Mouse (Mus musculus) liver, adult 2 months (tissue): Measurements from ENCODE around the gene Tnfaip6. TPM values are rescaled to one million over a fixed set of nuclear protein-coding genes. Genes with fewer than 3 reads are reported as not detected.
"Not testable (repeated sequence)": the region's sequence is repeated elsewhere in the genome, so short reads cannot be mapped to it uniquely, and the experiment has no call there.

Experiments used
- DNase-seq: peaks from one replicate; pipeline ENCODE4 v3.0.0-alpha.2; 2011; ENCODE audit warnings: low read depth, low spot score; ENCODE audit errors: extremely low read depth
- H3K27ac ChIP-seq: fragments of 200-500 bp; replicated peaks from 2 replicates; pipeline ENCODE4 v1.5.1; 2012; ENCODE audit warnings: low read depth, mild to moderate bottlenecking, control low read depth, inconsistent platforms, low read length; ENCODE audit not compliant: insufficient read depth
- H3K27me3 ChIP-seq: fragments of 200-500 bp; 2 replicates; pipeline ENCODE4 v1.6.1; 2012; ENCODE audit warnings: mild to moderate bottlenecking, moderate library complexity, low read length, inconsistent platforms; ENCODE audit not compliant: control insufficient read depth, insufficient read depth
- H3K36me3 ChIP-seq: fragments of 200-500 bp; 2 replicates; pipeline ENCODE4 v1.6.1; 2012; ENCODE audit warnings: low read length, inconsistent platforms; ENCODE audit not compliant: control insufficient read depth, insufficient read depth
- H3K4me1 ChIP-seq: fragments of 200-500 bp; 2 replicates; pipeline ENCODE4 v1.6.1; 2011; ENCODE audit warnings: low read length; ENCODE audit not compliant: control insufficient read depth, insufficient read depth
- H3K4me3 ChIP-seq: fragments of 200-500 bp; 2 replicates; pipeline ENCODE4 v1.5.1; 2011; ENCODE audit warnings: low read depth, mild to moderate bottlenecking, control low read depth, low read length, moderate library complexity; ENCODE audit not compliant: insufficient read depth
- H3K79me2 ChIP-seq: fragments of 200-500 bp; 2 replicates; pipeline ENCODE4 v1.6.1; 2012; ENCODE audit warnings: inconsistent platforms, mild to moderate bottlenecking, low read length, moderate library complexity; ENCODE audit not compliant: control insufficient read depth, insufficient read depth
- H3K9ac ChIP-seq: fragments of 200-500 bp; 2 replicates; pipeline ENCODE4 v1.6.1; 2012; ENCODE audit warnings: low read depth, mild to moderate bottlenecking, control low read depth, inconsistent platforms, low read length
- CTCF ChIP-seq: fragments of 200-500 bp; IDR thresholded peaks from 2 replicates; pipeline ENCODE4 v1.5.1; 2011; ENCODE audit warnings: low read depth, low read length, control low read depth
- POLR2A ChIP-seq: fragments of 200-500 bp; IDR thresholded peaks from 2 replicates; pipeline ENCODE4 v1.6.1; 2011; ENCODE audit warnings: low read length, control low read depth; ENCODE audit not compliant: insufficient read depth; ENCODE audit errors: extremely low read depth
- WGBS: fragments of 180-500 bp; shearing (Covaris S2); methylation state at CpG from one replicate; pipeline ENCODE4 v1.1.7; 2018; 5-methylcytosine and 5-hydroxymethylcytosine counted together
- polyA plus RNA-seq: library from polyadenylated mRNA; depleted of rRNA; stranded (reverse); fragments of >200 nt; gene quantifications from 2 replicates; pipeline ENCODE4 v1.2.3, GENCODE M21; 2012; rRNA removed
- total RNA-seq: library from RNA; depleted of rRNA; stranded (reverse); fragments of >200 nt; gene quantifications from 2 replicates; pipeline ENCODE4 v1.2.3, GENCODE M21; 2014; rRNA removed

Gene Tnfaip6
- total RNA-seq (0.09 and 0.13 TPM in 2 replicates), polyA plus RNA-seq (not detected in 2 replicates)

GRCm38 (mm10) chr2:52037882-52038281 lies at the start of gene Tnfaip6:
Gene Tnfaip6 (plus strand): TSS chr2:52038009.
- Histone ChIP-seq H3K27ac (no peak within 1 kb of the TSS), H3K27me3 (no peaks in the 10 kb centered on the region), H3K79me2 (no peaks in the 10 kb centered on the region), H3K36me3 (no peaks in the 10 kb centered on the region), H3K9ac (peak within 1 kb of the TSS; percentile 61; the same call in 1 of the 2 replicates), H3K4me3 (peak within 1 kb of the TSS; percentile 52), H3K4me1 (no peaks in the 10 kb centered on the region)
- 2% methylated on average over 17 of the region's 17 CpGs for WGBS
- DNase-seq = peak; percentile 75
- no peak for TF ChIP-seq CTCF
- TF ChIP-seq POLR2A = no peak

GRCm38 (mm10) chr2:51989559-51989958 lies 48.2 kb upstream of the Tnfaip6 start:
- Histone ChIP-seq H3K4me1 (no peaks in the 10 kb centered on the region), H3K36me3 (no peaks in the 10 kb centered on the region), H3K27me3 (no peaks in the 10 kb centered on the region), H3K79me2 (no peaks in the 10 kb centered on the region), H3K27ac (no peak overlapping the region), H3K9ac (no peak overlapping the region), H3K4me3 (no peak overlapping the region)
- WGBS = 84% methylated on average over 2 of the region's 2 CpGs
- TF ChIP-seq CTCF (no peak), POLR2A (no peak)
- DNase-seq = no peak

DNA sequence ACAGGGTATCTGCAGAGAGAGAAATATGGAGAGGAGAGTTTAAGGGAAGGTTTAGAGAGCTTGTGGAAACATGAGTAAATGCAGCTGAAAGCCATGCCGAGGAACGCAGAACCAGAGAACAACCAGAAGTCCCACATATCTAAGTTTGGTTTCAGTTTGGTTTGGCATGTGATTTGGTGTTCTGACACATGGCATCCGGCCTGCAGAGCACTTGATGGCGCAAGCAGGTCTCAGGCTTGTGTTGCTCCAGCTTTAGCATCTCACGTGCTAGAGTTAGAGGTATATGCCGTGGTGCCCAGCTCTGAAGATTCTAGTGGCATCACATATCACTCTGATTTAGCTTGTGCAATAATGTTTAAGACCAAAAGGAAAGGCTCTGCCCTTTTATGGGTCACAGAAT lies 46.4 kb upstream of the Tnfaip6 start:
- no peaks in the 10 kb centered on the region for H3K79me2 ChIP-seq
- WGBS = 69% methylated on average over 6 of the region's 6 CpGs

GRCm38 (mm10) chr2:51999996-52000395 lies 37.8 kb upstream of the Tnfaip6 start:
- 69% methylated on average over 7 of the region's 7 CpGs for WGBS
- H3K4me3 ChIP-seq = no peak overlapping the region
- no peaks in the 10 kb centered on the region for H3K79me2 ChIP-seq
- no peaks in the 10 kb centered on the region for H3K36me3 ChIP-seq
- H3K9ac ChIP-seq = no peak overlapping the region
- no peak for DNase-seq
- TF ChIP-seq POLR2A (no peak), CTCF (no peak)
- no peaks in the 10 kb centered on the region for H3K27me3 ChIP-seq
- H3K4me1 ChIP-seq = no peaks in the 10 kb centered on the region
- no peak overlapping the region for H3K27ac ChIP-seq

More for the DNA sequence above, 46.4 kb upstream of the Tnfaip6 start:
- no peak overlapping the region for H3K4me3 ChIP-seq
- no peak overlapping the region for H3K27ac ChIP-seq
- TF ChIP-seq POLR2A (no peak), CTCF (no peak)
- peak; percentile 10 for DNase-seq
- no peaks in the 10 kb centered on the region for H3K27me3 ChIP-seq
- H3K4me1 ChIP-seq = no peaks in the 10 kb centered on the region
- H3K36me3 ChIP-seq = no peaks in the 10 kb centered on the region
- no peak overlapping the region for H3K9ac ChIP-seq

DNA sequence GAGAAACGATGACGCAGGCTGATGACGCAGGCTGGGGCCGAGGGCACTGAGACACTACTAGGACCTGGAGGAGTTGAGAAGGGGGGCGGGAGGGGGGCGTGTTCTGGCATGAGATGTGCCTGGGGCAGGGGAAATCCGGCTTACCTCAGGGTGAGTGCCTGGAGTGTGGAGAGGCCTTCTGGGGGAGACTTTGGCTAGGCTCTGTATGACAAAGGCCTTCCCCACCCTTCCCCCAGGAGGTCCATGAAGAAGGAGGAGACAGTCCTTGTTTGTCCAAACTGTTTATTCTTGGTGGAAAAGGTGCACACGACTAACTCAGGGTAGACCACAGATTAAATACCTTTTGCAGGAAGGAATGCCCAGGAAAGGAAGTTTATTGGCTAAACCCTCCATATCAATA lies 36.3 kb upstream of the Tnfaip6 start:
- Histone ChIP-seq H3K4me3 (no peak overlapping the region), H3K27ac (no peak overlapping the region), H3K4me1 (no peaks in the 10 kb centered on the region), H3K79me2 (no peaks in the 10 kb centered on the region), H3K36me3 (no peaks in the 10 kb centered on the region), H3K9ac (no peak overlapping the region), H3K27me3 (no peaks in the 10 kb centered on the region)
- WGBS = 87% methylated on average over 8 of the region's 8 CpGs
- DNase-seq = no peak
- TF ChIP-seq CTCF (no peak), POLR2A (no peak)

- not testable (repeated sequence) for H3K27ac ChIP-seq, H3K4me3 ChIP-seq, H3K79me2 ChIP-seq, H3K9ac ChIP-seq, H3K4me1 ChIP-seq, H3K27me3 ChIP-seq, DNase-seq, H3K36me3 ChIP-seq
- 90% methylated on average over 10 of the region's 10 CpGs for WGBS
Measured at GRCm38 (mm10) chr2:52002299-52002698, 35.5 kb upstream of the Tnfaip6 start.
